ENCODE assay signal across 16 mouse cellular contexts in the genomic region with DNA sequence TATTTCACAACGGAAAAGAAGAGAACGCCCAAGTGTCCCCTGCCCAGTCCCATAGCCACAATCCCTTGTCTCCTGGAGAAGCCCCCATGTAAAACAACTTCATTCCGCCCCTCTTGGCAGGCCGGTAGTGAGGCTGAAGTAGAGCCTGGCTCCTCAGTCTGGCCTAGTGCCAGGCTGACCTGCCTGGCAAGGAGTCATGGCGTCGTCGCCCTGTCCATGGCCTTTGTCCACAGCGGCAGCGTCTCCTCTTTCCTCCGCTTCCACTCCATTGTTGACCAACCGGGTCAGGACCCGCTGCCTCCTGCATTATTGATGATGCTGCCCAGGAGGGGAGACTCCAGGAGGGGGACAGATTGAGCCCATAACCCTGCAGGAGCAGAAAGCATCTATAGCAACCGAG. TPM values are rescaled to one million over a fixed set of nuclear protein-coding genes. Genes with fewer than 3 reads are reported as not detected.
DNase-seq lines count a peak whose midpoint lies in the region; ATAC-seq and TF ChIP-seq lines count a peak whose summit lies in the region.
"Had no signal": no experiment of that assay in that cellular context is flagged by ENCODE, and none has a peak within 500 bp of the region (broad histone marks: within the 10 kb centered on the region; RNA-seq: fewer than 3 reads in every experiment).

No protein-coding gene starts in this region.

- TF ChIP-seq CTCF in kidney, adult 2 months (conservative IDR thresholded peaks at IDR 0.05; ENCODE audit: insufficient read depth, insufficient read length, low read depth, low read length): no peak
- no peak for TF ChIP-seq CTCF in ES-Bruce4 (IDR thresholded peaks at IDR 0.05; ENCODE audit: low read depth, low read length)

- no peaks in the 10 kb centered on the region for H3K9me3 ChIP-seq in heart, embryonic 11.5 days (replicated peaks; ENCODE audit: control insufficient read depth, low read length)
- H3K9me3 ChIP-seq in ES-Bruce4 (replicated peaks; ENCODE audit: control insufficient read depth, insufficient read depth, low read length, poor library complexity, severe bottlenecking): no peaks in the 10 kb centered on the region
- H3K9me3 ChIP-seq: heart, embryonic 15.5 days; liver, embryonic 15.5 days; stomach, embryonic 15.5 days had no signal

- H3K4me1 ChIP-seq in heart, embryonic 11.5 days (ENCODE audit: control insufficient read depth, insufficient read depth, low read length): peaks cover 9% of the 10 kb centered on the region
- no peaks in the 10 kb centered on the region for H3K4me1 ChIP-seq in kidney, adult 2 months (ENCODE audit: control insufficient read depth, insufficient read depth, low read length)
- no peaks in the 10 kb centered on the region for H3K4me1 ChIP-seq in ES-Bruce4 (ENCODE audit: control insufficient read depth, insufficient read depth, low read length)

- peaks cover 11% of the 10 kb centered on the region; the same call in 1 of the 2 replicates for H3K36me3 ChIP-seq in heart, embryonic 11.5 days (ENCODE audit: control insufficient read depth, insufficient read depth, low read length)
- H3K36me3 ChIP-seq in kidney, adult 2 months (ENCODE audit: control insufficient read depth, insufficient read depth, low read length): peaks cover 4% of the 10 kb centered on the region; the same call in 1 of the 2 replicates
- peaks cover 16% of the 10 kb centered on the region for H3K36me3 ChIP-seq in ES-Bruce4 (ENCODE audit: control insufficient read depth, insufficient read depth, low read length, poor library complexity, severe bottlenecking)

- H3K9ac ChIP-seq in heart, embryonic 11.5 days (ENCODE audit: low read depth, low read length): no peak overlapping the region
- H3K9ac ChIP-seq in ES-Bruce4 (ENCODE audit: low read depth, poor library complexity, severe bottlenecking): peak overlapping the region; percentile 41; the same call in 1 of the 2 replicates
- H3K9ac ChIP-seq: heart, embryonic 15.5 days; liver, embryonic 15.5 days; stomach, embryonic 15.5 days had no signal

- H3K27ac ChIP-seq in heart, embryonic 11.5 days (ENCODE audit: low read depth, low read length): no peak overlapping the region
- no peak overlapping the region for H3K27ac ChIP-seq in kidney, adult 2 months (ENCODE audit: insufficient read depth, low read depth, low read length)
- H3K27ac ChIP-seq in ES-Bruce4 (ENCODE audit: insufficient read depth, low read length): no peak overlapping the region
- H3K27ac ChIP-seq: heart, embryonic 15.5 days; liver, embryonic 15.5 days; stomach, embryonic 15.5 days had no signal

- intact Hi-C loops in heart, postnatal 25 days (cut with DNase I): loop anchor here (2.0 kb wide), 1 partner anchor 31 kb away; no protein-coding TSS in a partner anchor

- TF ChIP-seq EP300 in ES-Bruce4 (IDR thresholded peaks at IDR 0.05; ENCODE audit: insufficient read depth, low read depth, low read length): no peak

- no peak for DNase-seq in heart, postnatal 25 days (ENCODE audit: low spot score)
- peak; percentile 75 for DNase-seq in kidney, adult 2 months
- DNase-seq in kidney, adult 9 months: no peak
- peak; percentile 52 for DNase-seq in kidney, postnatal 10 days
- DNase-seq in ovary, postnatal 36 days (ENCODE audit: low spot score): no peak
- DNase-seq: cerebellum, adult 9-10 months; lung, postnatal 4 days; thymus, postnatal 14 days had no signal

- ATAC-seq in heart, embryonic 11.5 days (replicated peaks; ENCODE audit: insufficient number of reproducible peaks, low FRiP score, low TSS enrichment): no peak
- ATAC-seq: intestine, postnatal 0 days had no signal

- WGBS in heart, embryonic 11.5 days (ENCODE audit: insufficient replicate concordance): 70% methylated on average over 13 of the region's 13 CpGs
- 48% methylated on average over 13 of the region's 13 CpGs for WGBS in kidney, adult 2 months

- H3K4me3 ChIP-seq in heart, embryonic 11.5 days (ENCODE audit: low read depth, low read length): no peak overlapping the region
- no peak overlapping the region for H3K4me3 ChIP-seq in kidney, adult 2 months (ENCODE audit: insufficient read depth, low read depth, low read length)
- peak overlapping the region; percentile 53 for H3K4me3 ChIP-seq in ES-Bruce4 (ENCODE audit: low read depth, low read length)

- TF ChIP-seq POLR2A in kidney, adult 2 months (IDR thresholded peaks at IDR 0.05; ENCODE audit: low read depth, low read length): no peak
- TF ChIP-seq POLR2A in ES-Bruce4 (IDR thresholded peaks at IDR 0.05; ENCODE audit: insufficient read depth, low read length): no peak

- H3K4me2 ChIP-seq in heart, embryonic 11.5 days: peak overlapping the region; percentile 74; the same call in 1 of the 2 replicates
- H3K4me2 ChIP-seq: stomach, embryonic 15.5 days had no signal

- peaks cover 50% of the 10 kb centered on the region for H3K27me3 ChIP-seq in heart, embryonic 11.5 days (ENCODE audit: control insufficient read depth, insufficient read depth, low read length)
- H3K27me3 ChIP-seq in kidney, adult 2 months (replicated peaks; ENCODE audit: control insufficient read depth, insufficient read depth, low read length): no peaks in the 10 kb centered on the region
- no peaks in the 10 kb centered on the region for H3K27me3 ChIP-seq in ES-Bruce4 (ENCODE audit: control insufficient read depth, insufficient read depth, low read length, poor library complexity, severe bottlenecking)

RNA-seq across cellular contexts. Expression of gene Myo15b, which starts 0.3 kb away (rescaled TPM):
- polyA plus RNA-seq in heart, embryonic 11.5 days (2014; fragmentation: Nextera tagmentation; extraction: Ambion mirVana): 0.06 and 0.39 TPM in 2 replicates
- under 1 TPM in 1 of 2 experiments, not detected in 1; 0.08 TPM for total RNA-seq in heart, postnatal 25 days (2021)
- 104 and 132 TPM in 2 replicates for polyA plus RNA-seq in kidney, adult 2 months (2012; rRNA removed)
- 1.6 and 4.2 TPM in 2 replicates for polyA plus RNA-seq in ES-Bruce4 (2011; ENCODE audit: insufficient read depth, insufficient read length, low read depth, missing spikeins)
- total RNA-seq: gastrocnemius, adult 18-20 months had no signal
- polyA plus RNA-seq: forebrain, embryonic 11.5 days had no signal

RNA-seq across cellular contexts. Expression of gene Llgl2, which starts 34.1 kb away (rescaled TPM):
- polyA plus RNA-seq in heart, embryonic 11.5 days (2014; fragmentation: Nextera tagmentation; extraction: Ambion mirVana): 21.5 and 22.4 TPM in 2 replicates
- 10 to 100 TPM; 15.1 to 21.5 TPM for total RNA-seq in heart, postnatal 25 days (2021)
- polyA plus RNA-seq in kidney, adult 2 months (2012; rRNA removed): 153 and 166 TPM in 2 replicates
- 92.1 and 99.1 TPM in 2 replicates for polyA plus RNA-seq in ES-Bruce4 (2011; ENCODE audit: insufficient read depth, insufficient read length, low read depth, missing spikeins)

RNA-seq across cellular contexts. Expression of gene Smim5, which starts 41.8 kb away (rescaled TPM):
- 19.6 and 21.8 TPM in 2 replicates for polyA plus RNA-seq in heart, embryonic 11.5 days (2014; fragmentation: Nextera tagmentation; extraction: Ambion mirVana)
- 10 to 100 TPM; 19.7 to 20.2 TPM for total RNA-seq in heart, postnatal 25 days (2021)
- polyA plus RNA-seq in kidney, adult 2 months (2012; rRNA removed): 26.1 and 26.7 TPM in 2 replicates
- not detected in 2 replicates for polyA plus RNA-seq in ES-Bruce4 (2011; ENCODE audit: insufficient read depth, insufficient read length, low read depth, missing spikeins)

RNA-seq across cellular contexts. Expression of gene Tsen54, which starts 43.4 kb away (rescaled TPM):
- 20.8 TPM in 2 replicates for polyA plus RNA-seq in heart, embryonic 11.5 days (2014; fragmentation: Nextera tagmentation; extraction: Ambion mirVana)
- total RNA-seq in heart, postnatal 25 days (2021): 1 to 10 TPM; 9.1 to 9.2 TPM
- polyA plus RNA-seq in kidney, adult 2 months (2012; rRNA removed): 36.4 and 43.4 TPM in 2 replicates
- polyA plus RNA-seq in ES-Bruce4 (2011; ENCODE audit: insufficient read depth, insufficient read length, low read depth, missing spikeins): 26.9 and 30.2 TPM in 2 replicates

RNA-seq across cellular contexts. Expression of gene Caskin2, which starts 44.5 kb away (rescaled TPM):
- 17.4 and 18.1 TPM in 2 replicates for polyA plus RNA-seq in heart, embryonic 11.5 days (2014; fragmentation: Nextera tagmentation; extraction: Ambion mirVana)
- 10 to 100 TPM; 41.8 to 52.2 TPM for total RNA-seq in heart, postnatal 25 days (2021)
- 36.9 and 46.7 TPM in 2 replicates for polyA plus RNA-seq in kidney, adult 2 months (2012; rRNA removed)
- polyA plus RNA-seq in ES-Bruce4 (2011; ENCODE audit: insufficient read depth, insufficient read length, low read depth, missing spikeins): 10.5 and 12.1 TPM in 2 replicates

Comparison
In these comparisons a context has a peak if more than half of its experiments do, and no peak if none do; other contexts are left out.
1. DNase-seq: peak in kidney, adult 2 months (single experiment) and kidney, postnatal 10 days (single experiment); none in heart, postnatal 25 days (single experiment), kidney, adult 9 months (single experiment) and ovary, postnatal 36 days (single experiment).
2. RNA of gene Myo15b, which starts 0.3 kb away (polyA plus RNA-seq): 104 to 132 TPM in kidney, adult 2 months; 1.6 to 4.2 TPM in ES-Bruce4 and 0.06 to 0.39 TPM in heart, embryonic 11.5 days; every median in the first group is over 10 times any median in the second.
3. RNA of gene Smim5, which starts 41.8 kb away (polyA plus RNA-seq): 26.1 to 26.7 TPM in kidney, adult 2 months and 19.6 to 21.8 TPM in heart, embryonic 11.5 days; not detected in ES-Bruce4; every median in the first group is over 10 times any median in the second.